Mouse (Mus musculus) heart, embryonic 14.5 days (tissue): ENCODE measurements around the gene 4931429L15Rik. TPM values are rescaled to one million over a fixed set of nuclear protein-coding genes. Genes with fewer than 3 reads are reported as not detected.
"Not testable (repeated sequence)": the region's sequence is repeated elsewhere in the genome, so short reads cannot be mapped to it uniquely, and the experiment has no call there.

Source experiments
- ATAC-seq: fragments of 200-750 bp; cut with Nextera tagmentation; 2 replicates; pipeline ENCODE4 v1.8.0; 2017; ENCODE audit warnings: low read depth, moderate TSS enrichment; ENCODE audit not compliant: insufficient number of reproducible peaks, insufficient read depth, low FRiP score
- H3K27ac ChIP-seq, 2 experiments: fragments of 200-500 bp in 1 of 2; fragments of 300-500 bp in 1 of 2; sonication (generic) in 1 of 2; replicated peaks in 1 of 2; 2 replicates each; pipeline ENCODE4 v1.5.1; 2012 to 2014; ENCODE audit warnings: low read depth in 2 of 2, low read length in 2 of 2, control low read depth in 1 of 2, mild to moderate bottlenecking in 1 of 2, mixed read lengths in 1 of 2; ENCODE audit not compliant: control insufficient read depth in 1 of 2, insufficient read depth in 1 of 2
- H3K27me3 ChIP-seq: fragments of 300-500 bp; sonication (generic); 2 replicates; pipeline ENCODE4 v1.6.1; 2014; ENCODE audit warnings: mild to moderate bottlenecking, low read length, control low read depth; ENCODE audit not compliant: control insufficient read depth, insufficient read depth
- H3K36me3 ChIP-seq: fragments of 300-500 bp; sonication (generic); 2 replicates; pipeline ENCODE4 v1.6.1; 2014; ENCODE audit warnings: mild to moderate bottlenecking, control low read depth, low read length, mixed read lengths; ENCODE audit not compliant: control insufficient read depth, insufficient read depth
- H3K4me1 ChIP-seq, 2 experiments: fragments of 200-500 bp in 1 of 2; fragments of 300-500 bp in 1 of 2; sonication (generic) in 1 of 2; 2 replicates each; pipeline ENCODE4 v1.6.1; 2012 to 2014; ENCODE audit warnings: low read length in 2 of 2, control low read depth in 1 of 2, mixed read lengths in 1 of 2; ENCODE audit not compliant: control insufficient read depth in 2 of 2, insufficient read depth in 2 of 2
- H3K4me2 ChIP-seq: fragments of 300-500 bp; sonication (generic); 2 replicates; pipeline ENCODE4 v1.6.1; 2014; ENCODE audit warnings: mild to moderate bottlenecking, low read length
- H3K4me3 ChIP-seq, 2 experiments: fragments of 200-500 bp in 1 of 2; fragments of 300-500 bp in 1 of 2; sonication (generic) in 1 of 2; 2 replicates each; pipeline ENCODE4 v1.5.1; 2012 to 2014; ENCODE audit warnings: low read length in 2 of 2, mild to moderate bottlenecking in 2 of 2, control low read depth in 1 of 2, low read depth in 1 of 2, moderate library complexity in 1 of 2; ENCODE audit not compliant: control insufficient read depth in 1 of 2, insufficient read depth in 1 of 2
- H3K9ac ChIP-seq: fragments of 300-500 bp; sonication (generic); 2 replicates; pipeline ENCODE4 v1.6.1; 2014; ENCODE audit warnings: mild to moderate bottlenecking, low read length
- H3K9me3 ChIP-seq: fragments of 300-500 bp; sonication (generic); 2 replicates; pipeline ENCODE4 v1.6.1; 2016; ENCODE audit warnings: low read length, control low read depth; ENCODE audit not compliant: control insufficient read depth
- WGBS: fragments of 180-500 bp; shearing (Covaris S2); extraction: QIAGEN DNeasy Blood & Tissue Kit; methylation state at CpG from one replicate; pipeline ENCODE4 v1.1.7; 2014; 5-methylcytosine and 5-hydroxymethylcytosine counted together
- polyA plus RNA-seq: library from polyadenylated mRNA; unstranded; fragments of >200 nt; fragmentation: Nextera tagmentation; extraction: Ambion mirVana; gene quantifications from 2 replicates; pipeline ENCODE4 v1.2.1, GENCODE M21; 2014

The 4931429L15Rik gene
- polyA plus RNA-seq, 1 experiment from 2014 or later: not detected

DNA sequence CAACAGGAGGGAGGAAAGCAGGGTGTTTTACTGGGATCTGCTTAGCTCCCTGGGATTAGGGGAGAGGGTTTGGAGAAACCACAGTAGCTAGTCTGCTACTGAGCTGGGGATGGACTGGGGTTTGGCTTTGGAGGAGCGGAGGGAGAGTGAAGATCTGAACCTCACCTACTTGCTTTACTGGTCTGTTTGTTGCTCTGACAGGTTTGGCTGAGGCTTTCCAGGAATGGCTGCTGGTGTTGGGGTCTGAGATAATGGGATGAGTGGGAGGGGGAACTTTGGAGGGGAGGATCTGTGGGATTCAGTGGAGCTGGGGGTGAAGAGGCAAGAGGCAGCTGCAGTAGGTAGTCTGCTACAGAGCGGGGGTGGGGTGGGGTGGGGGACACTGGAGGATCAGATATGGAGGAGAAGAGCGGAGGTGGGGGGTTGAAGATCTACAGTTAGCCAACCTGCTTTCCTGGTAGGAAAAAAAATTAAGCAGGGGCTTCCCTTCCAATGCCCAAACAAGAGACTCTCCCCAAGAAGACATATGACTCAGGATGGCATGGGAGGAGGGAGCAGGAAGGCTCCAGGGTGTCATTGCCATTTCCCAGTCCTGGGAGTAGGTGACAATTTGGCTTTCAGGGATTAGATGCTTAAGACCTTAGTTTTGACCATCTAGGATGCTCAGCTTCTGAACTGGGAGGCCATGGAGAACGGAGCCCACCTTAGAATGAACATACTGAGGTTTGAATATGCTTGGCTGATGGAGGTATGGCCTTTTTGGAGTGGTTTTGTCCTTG lies 26.3 kb upstream of the 4931429L15Rik start:
- Histone ChIP-seq H3K9me3 (no peaks in the 10 kb centered on the region), H3K27me3 (peaks cover 6% of the 10 kb centered on the region), H3K4me1 (peaks cover 0 to 2% of the 10 kb centered on the region in 2 experiments; a peak in 1 of 4 replicates), H3K36me3 (no peaks in the 10 kb centered on the region), H3K4me3 (no peak overlapping the region), H3K27ac (no peak overlapping the region), H3K4me2 (no peak overlapping the region), H3K9ac (no peak overlapping the region)
- 56% methylated on average over 4 of the region's 4 CpGs for WGBS
- ATAC-seq: no peak

DNA sequence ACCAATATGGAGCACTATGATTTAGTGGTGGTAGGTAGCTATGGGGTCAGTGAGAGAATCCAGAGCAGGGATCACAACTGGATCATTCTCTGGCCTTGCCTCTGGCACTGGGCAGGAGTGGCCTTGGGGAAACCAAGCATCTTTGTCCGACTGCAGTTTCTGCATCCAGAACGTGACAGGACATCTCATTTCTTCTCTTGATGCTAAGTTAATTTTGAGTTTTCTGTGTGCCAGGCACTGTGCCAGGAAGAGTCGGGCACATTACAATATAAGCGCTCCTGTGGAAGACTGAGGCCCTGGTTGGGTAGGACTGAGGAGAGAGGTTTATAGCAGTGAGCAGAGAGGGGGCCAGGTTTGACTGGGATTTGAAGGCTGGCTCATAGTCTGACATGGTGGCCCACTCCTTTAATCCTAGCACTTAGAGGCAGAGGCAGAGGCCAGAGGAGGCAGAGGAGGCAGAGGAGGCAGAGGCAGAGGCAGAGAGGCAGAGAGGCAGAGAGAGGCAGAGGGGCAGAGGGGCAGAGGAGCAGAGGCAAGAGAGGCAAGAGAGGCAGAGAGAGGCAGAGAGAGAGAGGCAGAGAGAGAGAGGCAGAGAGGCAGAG lies 19.4 kb upstream of the 4931429L15Rik start:
- ATAC-seq: no peak
- H3K4me2 ChIP-seq: no peak overlapping the region
- H3K9ac ChIP-seq: no peak overlapping the region
- no peaks in the 10 kb centered on the region for H3K4me1 ChIP-seq
- 69% methylated on average over 4 of the region's 4 CpGs for WGBS
- H3K27ac ChIP-seq: no peak overlapping the region
- no peak overlapping the region for H3K4me3 ChIP-seq
- H3K36me3 ChIP-seq: no peaks in the 10 kb centered on the region
- peaks cover 20% of the 10 kb centered on the region; the same call in 1 of the 2 replicates for H3K27me3 ChIP-seq
- no peaks in the 10 kb centered on the region for H3K9me3 ChIP-seq

- Histone ChIP-seq H3K9ac (no peak overlapping the region), H3K9me3 (no peaks in the 10 kb centered on the region), H3K27me3 (peaks cover 21% of the 10 kb centered on the region; the same call in 1 of the 2 replicates), H3K4me1 (no peaks in the 10 kb centered on the region), H3K36me3 (no peaks in the 10 kb centered on the region), H3K27ac (no peak overlapping the region), H3K4me2 (no peak overlapping the region), H3K4me3 (no peak overlapping the region)
- no peak for ATAC-seq
- WGBS: 46% methylated on average over 4 of the region's 4 CpGs
Measured at GRCm38 (mm10) chr9:46338384-46338783, 18.6 kb upstream of the 4931429L15Rik start.

DNA sequence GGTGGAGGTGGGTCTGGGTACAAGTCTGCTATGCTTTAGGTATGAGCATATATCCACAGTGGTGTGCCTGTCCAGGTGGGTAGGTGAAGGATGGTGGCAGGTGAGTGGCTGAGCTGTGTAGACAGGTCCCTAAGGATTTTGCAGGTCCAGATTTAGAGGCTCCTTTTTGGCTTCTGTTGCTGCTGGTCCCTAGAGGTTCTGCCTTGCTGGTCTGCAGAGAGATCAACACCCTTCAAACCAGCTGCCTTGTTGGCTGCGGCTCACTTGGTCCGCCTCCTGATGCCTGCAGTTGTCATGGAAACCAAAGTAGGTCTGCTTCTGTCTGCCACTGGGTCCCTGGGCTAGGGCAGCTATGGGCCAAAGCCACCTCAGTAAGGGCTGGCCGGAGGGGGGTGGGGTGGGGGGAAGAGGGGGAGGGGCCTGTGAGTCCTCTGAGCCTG lies 18.1 kb upstream of the 4931429L15Rik start:
- no peak overlapping the region for H3K4me3 ChIP-seq
- 17% methylated on average over 3 of the region's 3 CpGs for WGBS
- H3K9me3 ChIP-seq: no peaks in the 10 kb centered on the region
- H3K27me3 ChIP-seq: peaks cover 21% of the 10 kb centered on the region; the same call in 1 of the 2 replicates
- no peak overlapping the region for H3K4me2 ChIP-seq
- no peak overlapping the region for H3K9ac ChIP-seq
- H3K27ac ChIP-seq: no peak overlapping the region
- no peak for ATAC-seq
- no peaks in the 10 kb centered on the region for H3K36me3 ChIP-seq
- H3K4me1 ChIP-seq: no peaks in the 10 kb centered on the region

DNA sequence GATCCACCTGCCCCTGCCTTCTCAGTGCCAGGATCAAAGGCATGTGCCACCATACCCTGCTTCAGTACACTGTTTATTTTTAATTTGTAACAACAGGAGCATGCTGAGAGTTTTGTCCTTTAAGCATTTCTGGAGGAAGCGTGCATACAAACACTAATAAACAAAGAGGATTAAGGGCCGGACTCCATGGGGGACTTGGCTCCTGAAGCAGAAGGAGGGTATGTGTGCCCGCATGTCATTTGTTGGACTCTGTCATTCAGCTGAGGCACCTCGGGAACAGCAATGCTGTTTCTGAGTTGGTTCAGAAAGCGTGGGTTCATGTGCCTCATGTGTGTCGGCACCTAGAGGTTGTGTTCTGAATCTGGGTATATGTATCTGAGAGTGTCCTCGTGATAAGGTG lies 17.5 kb upstream of the 4931429L15Rik start:
- H3K9ac ChIP-seq: no peak overlapping the region
- ATAC-seq: no peak
- H3K36me3 ChIP-seq: no peaks in the 10 kb centered on the region
- H3K4me3 ChIP-seq: no peak overlapping the region
- no peak overlapping the region for H3K4me2 ChIP-seq
- H3K9me3 ChIP-seq: no peaks in the 10 kb centered on the region
- no peak overlapping the region for H3K27ac ChIP-seq
- peaks cover 21% of the 10 kb centered on the region; the same call in 1 of the 2 replicates for H3K27me3 ChIP-seq
- H3K4me1 ChIP-seq: no peaks in the 10 kb centered on the region
- WGBS: 70% methylated on average over 7 of the region's 7 CpGs

DNA sequence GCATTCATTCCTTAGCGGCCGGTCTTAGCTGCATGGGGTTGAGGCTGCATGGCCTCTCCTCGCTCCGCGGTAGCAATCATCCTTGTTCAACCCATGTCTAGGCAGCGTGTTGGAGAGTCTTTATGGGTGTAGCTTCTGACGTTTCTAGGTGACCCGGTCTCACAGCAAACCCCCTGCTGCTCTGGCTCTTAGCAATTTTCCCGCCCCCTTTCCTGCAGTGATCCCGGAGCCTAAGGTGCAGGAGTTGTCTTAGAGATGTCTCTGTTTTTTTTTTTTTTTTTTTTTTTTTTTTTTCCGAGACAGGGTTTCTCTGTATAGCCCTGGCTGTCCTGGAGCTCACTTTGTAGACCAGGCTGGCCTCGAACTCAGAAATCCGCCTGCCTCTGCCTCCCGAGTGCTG lies 16.5 kb upstream of the 4931429L15Rik start:
- ATAC-seq, H3K9ac ChIP-seq, H3K9me3 ChIP-seq, H3K4me1 ChIP-seq, H3K4me3 ChIP-seq, H3K27ac ChIP-seq, H3K36me3 ChIP-seq, H3K4me2 ChIP-seq: not testable (repeated sequence)
- peaks cover 21% of the 10 kb centered on the region; the same call in 1 of the 2 replicates for H3K27me3 ChIP-seq
- WGBS: 66% methylated on average over 12 of the region's 14 CpGs

DNA sequence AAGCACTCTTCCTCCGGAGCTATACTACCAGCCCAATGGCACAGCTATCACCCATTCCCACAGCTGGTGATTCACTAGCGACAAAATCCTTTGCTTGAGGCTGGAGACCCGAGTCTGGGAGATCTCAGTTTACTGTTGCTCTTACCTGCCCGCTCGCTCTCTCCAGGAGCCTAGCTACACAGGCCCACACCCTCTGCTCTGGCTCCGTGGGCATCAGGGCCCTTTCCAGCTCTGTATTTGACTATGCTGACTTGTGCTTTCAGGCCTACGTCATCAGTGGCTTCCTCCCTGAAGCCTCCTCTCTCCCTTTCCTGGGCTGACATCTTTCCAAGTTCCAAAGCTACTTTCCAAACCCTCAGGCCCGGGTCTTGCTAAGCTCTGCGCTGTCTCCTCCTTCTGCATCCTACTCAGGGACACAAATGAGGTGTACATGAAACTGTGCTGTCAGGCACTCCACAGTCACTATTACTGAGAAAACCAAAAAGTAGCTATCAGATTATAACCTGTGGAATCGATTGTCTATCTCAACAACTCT lies 15.7 kb upstream of the 4931429L15Rik start:
- H3K27ac ChIP-seq: no peak overlapping the region
- no peak overlapping the region for H3K9ac ChIP-seq
- no peak overlapping the region for H3K4me3 ChIP-seq
- no peaks in the 10 kb centered on the region for H3K9me3 ChIP-seq
- H3K4me1 ChIP-seq: peaks cover 0 to under 1% of the 10 kb centered on the region in 2 experiments; a peak in 1 of 4 replicates
- H3K27me3 ChIP-seq: peaks cover 21% of the 10 kb centered on the region; the same call in 1 of the 2 replicates
- WGBS: 67% methylated on average over 10 of the region's 10 CpGs
- no peaks in the 10 kb centered on the region for H3K36me3 ChIP-seq
- no peak overlapping the region for H3K4me2 ChIP-seq
- no peak for ATAC-seq
